Mouse (Mus musculus) subcutaneous adipose tissue, adult 2 months (tissue): ENCODE measurements around the gene Stpg3. TPM values are rescaled to one million over a fixed set of nuclear protein-coding genes. Genes with fewer than 3 reads are reported as not detected.

Experiments used
- polyA plus RNA-seq: library from polyadenylated mRNA; depleted of rRNA; stranded (reverse); fragments of >200 nt; gene quantifications from 2 replicates; pipeline ENCODE4 v1.2.3, GENCODE M21; 2012; ENCODE audit warnings: low replicate concordance; rRNA removed

Stpg3 gene
- not detected in 2 replicates for polyA plus RNA-seq

DNA sequence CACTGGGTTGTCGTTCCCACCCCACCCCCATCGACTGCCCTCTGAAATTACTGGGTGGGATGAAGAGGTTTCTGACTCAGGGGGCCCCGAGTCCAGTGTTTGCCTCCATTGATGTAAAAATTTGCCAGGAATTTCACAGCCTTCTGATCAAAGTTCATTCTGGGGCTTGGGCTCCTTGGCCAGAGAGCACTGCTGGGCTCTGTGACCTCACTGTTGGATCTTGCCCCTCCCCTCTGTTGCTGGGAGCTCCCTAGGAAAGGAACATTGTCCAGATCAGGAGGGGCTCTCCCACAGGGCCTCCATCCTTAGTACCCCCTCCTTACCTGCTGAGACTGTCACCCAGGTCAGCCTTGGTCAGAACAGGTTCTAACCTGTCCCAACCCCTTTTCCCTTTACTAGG lies at the start of gene Stpg3:
Stpg3 (minus strand) TSS at position 194 of the 400 bp plus-strand sequence.

DNA sequence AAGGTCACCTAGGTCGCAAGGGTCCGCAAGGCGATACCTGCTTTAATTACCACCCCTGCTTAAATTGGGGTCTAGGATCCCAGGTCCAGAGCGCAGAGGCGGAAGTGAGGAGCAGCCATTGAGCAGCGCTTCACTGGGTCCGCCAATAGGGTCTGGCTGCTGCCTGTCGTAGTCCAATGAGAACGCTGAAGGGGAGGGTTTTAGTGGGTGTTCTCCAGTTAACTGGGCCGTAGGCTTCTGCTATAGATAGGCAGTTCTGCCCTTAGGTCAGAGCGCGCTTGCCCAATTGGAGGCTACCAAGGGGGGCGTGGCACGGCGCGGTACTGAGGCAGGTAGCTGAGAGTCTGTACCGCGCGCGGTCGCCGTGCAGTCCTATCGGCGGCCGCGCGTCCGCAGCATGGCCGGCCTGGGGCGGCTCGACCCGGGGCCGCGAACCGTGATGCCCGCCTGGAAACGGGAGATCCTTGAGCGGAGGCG lies 47.9 kb upstream of the Stpg3 start, which contains the start of gene Tprn:
Tprn (plus strand) TSS at position 328 of the 477 bp plus-strand sequence.

DNA sequence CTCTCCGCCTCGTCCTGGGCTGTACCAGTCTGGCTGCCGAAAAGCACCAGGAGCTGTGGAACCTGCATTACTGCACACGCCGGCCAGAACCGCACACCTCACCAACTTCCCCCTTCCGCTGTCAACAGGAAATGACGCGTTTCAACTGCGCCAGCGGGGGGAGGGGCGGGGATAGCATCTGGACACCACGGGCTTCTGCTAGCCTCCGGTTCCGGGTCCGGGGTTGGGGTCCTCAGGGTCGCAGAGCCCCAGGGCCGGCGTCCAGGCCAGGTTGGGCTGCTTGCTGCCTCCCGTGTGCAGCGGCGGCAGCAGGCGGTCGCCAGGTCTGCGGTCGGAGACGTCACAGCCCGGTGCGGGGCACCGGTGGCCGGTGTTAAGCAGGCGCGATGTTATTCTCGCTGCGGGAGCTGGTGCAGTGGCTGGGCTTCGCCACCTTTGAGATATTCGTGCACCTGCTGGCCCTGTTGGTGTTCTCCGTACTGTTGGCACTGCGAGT lies 40.9 kb upstream of the Stpg3 start, which contains the start of gene Tmem203:
Tmem203 (plus strand) TSS at position 156 of the 496 bp plus-strand sequence.

DNA sequence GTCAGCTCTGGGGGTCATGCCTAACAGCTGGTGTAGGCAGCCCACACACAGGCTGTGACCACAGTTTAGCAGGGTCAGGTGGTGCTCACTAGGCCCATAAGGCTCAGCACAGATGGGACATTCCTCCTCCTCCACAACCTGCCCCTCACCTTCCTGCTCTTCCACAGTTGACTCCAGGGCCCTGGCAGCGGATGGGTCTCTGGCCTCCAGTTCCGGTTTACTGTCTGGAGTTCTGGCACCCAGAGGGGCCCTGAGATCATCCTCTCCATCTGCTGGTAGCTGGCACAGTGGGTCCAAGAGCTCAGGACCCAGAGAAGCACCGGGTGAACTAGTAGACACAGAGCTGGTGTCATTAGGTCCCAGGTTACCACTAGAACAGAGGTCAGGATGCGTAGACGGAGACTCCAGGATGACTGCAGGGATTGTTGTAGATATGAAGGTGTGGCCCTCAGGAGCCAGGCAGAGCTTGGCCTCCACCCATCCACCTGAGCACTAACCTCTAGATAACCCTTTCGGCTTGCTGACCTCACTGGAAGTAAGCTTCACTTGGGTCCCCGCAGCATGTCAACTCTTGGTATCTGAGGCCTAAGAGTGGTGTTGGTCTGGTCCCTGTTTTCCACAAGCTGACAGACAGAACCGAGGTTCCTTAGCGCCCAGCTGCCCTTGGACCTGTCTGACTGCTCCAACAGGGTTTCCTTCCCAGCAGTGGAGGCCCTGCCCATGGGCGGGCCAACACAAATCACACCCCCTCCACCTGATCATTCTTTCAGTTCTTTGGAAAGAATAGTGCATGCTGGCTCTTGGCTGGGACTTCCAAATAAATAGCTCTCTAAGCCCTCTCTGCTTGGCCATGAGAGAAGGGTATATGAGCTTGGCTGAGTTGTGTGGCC lies 32.0 kb upstream of the Stpg3 start, which contains the start of gene AL732309.1:
AL732309.1 (minus strand) TSS at position 681 of the 890 bp plus-strand sequence.

DNA sequence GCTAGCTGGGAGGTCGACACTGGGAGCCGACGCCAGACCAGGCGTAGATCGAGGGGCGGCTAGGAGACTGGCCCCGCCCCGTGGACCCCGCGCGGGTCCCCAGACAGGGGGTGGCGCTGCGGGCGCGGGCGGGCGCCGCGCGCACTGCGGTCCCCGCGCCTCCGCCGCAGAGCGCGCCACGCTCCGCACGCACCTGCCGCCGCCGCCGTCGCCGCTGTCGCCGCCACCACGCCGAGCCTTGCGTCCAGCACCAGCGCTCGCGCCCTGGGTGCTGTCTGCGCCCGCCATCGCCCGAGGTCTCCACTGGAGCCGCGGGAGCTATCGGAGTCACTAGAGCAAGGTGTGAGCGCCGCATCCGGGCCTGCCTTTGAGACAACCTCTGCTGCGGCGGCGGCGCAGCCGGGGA lies 27.7 kb upstream of the Stpg3 start, which contains the start of the genes Rnf208 and Cysrt1:
Rnf208 (plus strand) TSS at position 155 of the 406 bp plus-strand sequence.
Cysrt1 (minus strand) TSS at position 352 of the 406 bp plus-strand sequence.

DNA sequence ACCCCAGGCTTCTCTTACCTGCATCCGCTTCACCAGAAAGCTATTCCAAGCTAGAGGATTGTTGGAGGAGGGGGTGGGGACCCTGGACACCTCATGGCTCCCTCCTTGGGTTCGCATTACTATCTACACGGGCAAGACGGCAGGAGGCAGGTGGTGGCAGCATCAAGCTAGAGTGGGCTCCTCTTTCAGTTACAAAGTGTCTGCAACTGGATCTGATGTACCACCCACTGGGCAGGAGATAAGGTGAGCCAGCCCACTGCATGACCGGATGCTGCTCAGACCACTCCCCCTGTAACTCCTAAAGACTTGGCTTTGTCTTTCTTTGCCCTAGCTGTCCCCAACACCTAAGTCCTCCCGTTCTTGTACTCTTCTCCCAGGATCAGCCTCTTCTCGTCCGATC lies 22.2 kb upstream of the Stpg3 start, which contains the start of gene Rnf224:
Rnf224 (minus strand) TSS at position 174 of the 400 bp plus-strand sequence.

DNA sequence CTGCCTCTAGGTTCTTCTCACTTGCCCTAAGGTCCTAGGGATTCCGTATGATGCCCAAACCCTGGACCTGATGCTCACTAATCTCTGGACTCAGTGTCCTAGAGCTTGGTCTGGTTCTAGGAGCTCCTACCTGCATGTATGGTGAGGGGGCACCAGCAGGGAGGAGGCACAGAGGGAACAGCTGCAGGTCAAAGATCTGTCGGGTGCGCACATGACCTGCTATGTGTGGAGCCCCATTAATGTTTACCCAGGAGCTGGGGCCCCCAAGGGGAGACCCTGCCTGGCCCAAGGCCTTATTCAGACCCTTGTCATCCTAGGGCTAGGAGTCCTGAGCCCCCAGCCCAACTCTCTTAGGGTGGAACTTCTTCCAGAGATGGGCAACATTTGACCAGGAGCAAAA lies 19.6 kb upstream of the Stpg3 start, which contains the start of gene Slc34a3:
Slc34a3 (minus strand) TSS at position 315 of the 400 bp plus-strand sequence.

DNA sequence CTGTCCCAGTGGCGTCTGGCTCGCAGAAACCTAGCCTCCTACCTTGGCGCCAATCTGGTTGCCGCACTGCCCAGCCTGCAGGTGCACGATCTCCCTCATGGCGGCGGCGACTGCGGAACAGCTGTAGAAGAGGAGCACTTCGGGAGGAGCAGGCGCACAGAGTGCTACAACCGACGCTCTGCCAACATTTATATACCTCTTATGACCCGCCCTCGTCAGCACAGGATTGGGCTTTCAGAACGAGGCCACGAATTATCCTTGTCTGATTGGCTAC lies 10.0 kb upstream of the Stpg3 start, which contains the start of gene Tubb4b:
Tubb4b (minus strand) TSS at position 211 of the 274 bp plus-strand sequence.

DNA sequence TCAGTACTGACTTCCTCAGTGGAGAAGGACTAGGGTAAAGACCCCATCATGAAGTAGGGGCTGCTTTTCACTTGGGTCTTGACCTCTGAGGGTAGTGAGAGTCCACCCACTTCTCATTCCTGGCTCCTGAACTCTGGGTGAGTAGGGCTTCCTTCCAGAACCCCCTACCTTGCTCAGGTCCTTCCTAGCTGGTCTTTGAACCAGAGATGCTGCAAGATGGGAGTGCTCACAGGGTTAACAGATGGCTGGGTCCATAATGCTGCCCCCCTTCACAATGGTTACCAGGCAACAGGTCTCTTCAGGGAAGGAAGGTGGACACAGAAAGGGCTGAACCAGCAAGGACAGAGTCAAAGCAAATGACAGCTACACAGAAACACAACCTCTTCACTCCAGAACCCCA lies 4.0 kb upstream of the Stpg3 start, which contains the start of gene Fam166a:
Fam166a (plus strand) TSS at position 301 of the 400 bp plus-strand sequence.

DNA sequence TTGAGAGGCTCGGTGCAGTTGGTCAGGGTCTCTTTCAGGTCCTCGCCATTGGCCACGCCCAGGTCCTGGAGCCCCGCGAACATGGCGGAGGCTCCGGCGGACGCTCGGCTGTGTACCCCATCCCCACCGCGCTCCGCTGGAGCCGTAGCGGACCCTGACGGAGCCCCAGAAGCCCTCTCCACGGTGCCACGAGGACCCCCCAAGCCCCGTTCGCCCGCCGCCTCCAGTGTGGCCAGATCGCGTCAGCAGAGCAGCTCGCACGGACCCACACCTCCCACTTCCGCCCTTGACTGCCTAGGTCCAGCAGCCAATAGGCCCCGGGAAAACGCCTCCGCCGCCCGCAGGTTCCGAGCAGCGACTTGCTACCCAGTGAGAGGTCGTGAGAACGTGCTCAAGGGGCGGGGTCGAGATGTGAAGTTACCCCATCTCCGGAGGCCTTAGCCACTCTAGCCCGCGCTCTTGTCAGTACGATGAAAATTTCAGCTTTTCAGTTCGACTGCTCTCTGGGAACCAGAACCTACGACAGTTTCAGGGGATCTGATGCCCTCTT lies 3.2 kb downstream of the Stpg3 start, which contains the start of gene Nelfb:
Nelfb (minus strand) TSS at position 369 of the 550 bp plus-strand sequence.

DNA sequence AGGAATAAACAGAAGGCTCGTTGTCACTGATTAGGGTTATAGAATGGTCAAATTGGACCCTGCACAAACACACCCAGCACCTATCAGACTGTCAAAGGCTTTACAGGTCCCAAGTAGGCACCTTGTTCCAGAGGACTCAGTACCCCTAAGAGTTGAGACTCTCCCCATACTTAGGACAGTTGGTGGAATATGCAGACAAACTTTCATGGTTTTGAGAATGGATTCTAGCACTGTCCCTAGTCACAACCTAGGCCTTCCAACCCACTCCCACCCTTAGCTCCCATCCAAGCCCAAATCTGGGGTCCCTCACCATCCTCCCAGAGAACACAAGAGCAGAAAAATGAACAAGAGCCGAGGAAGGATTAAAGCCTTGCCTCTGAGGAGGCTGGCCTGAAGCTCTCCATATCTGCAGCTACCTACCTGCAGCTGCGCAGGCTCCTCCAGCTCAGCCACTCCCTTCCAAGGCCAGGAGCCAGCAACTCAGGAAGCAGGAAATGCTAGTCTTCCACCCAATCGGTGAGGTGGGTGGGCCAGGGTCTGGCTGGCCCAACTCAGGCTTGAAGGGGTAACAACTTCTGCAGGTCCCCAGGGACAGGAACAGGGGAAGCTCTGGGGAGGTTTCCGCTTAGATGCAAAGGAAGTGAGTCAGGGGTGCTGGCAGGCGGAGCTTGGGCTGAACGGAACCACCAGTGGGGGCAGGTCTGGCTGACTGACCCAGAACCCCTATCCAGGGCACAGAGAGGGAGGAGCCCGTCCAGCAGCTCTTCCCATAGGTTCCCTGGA lies 18.1 kb downstream of the Stpg3 start, which contains the start of gene Tor4a:
Tor4a (minus strand) TSS at position 715 of the 783 bp plus-strand sequence.

DNA sequence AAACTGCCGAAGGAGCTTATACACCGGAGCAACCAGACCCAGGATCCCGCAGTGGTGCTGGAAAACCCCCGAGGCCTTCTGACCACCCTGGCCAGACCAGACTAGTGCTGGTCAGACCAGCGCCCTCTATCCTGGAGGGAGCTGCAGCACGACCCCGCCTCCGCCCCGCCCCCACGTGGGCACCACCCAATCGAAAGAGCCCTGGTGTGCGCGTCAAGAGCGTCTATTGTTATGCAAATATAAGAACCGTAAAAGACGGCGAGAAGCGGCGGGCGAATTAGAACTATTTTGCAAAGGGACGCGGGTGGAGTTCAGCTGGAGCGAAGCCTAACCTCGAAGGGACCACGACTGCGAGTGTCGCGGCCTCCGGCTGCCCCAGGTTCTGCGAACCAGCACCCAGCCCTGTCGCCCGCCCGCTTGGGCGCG lies 33.9 kb downstream of the Stpg3 start, which contains the start of gene Nrarp:
Nrarp (plus strand) TSS at position 281 of the 426 bp plus-strand sequence.

Other genes with a start within 250 kb of the Stpg3 start
- gene Mrpl41, start 239.5 kb downstream of the Stpg3 start, polyA plus RNA-seq: 49.5 and 66.0 TPM in 2 replicates
- 27.3 and 34.7 TPM in 2 replicates for gene Pnpla7, start 238.6 kb downstream of the Stpg3 start, polyA plus RNA-seq
- gene Nsmf, start 160.3 kb downstream of the Stpg3 start, polyA plus RNA-seq: 128 and 234 TPM in 2 replicates
- gene Entpd8, start 134.3 kb downstream of the Stpg3 start, polyA plus RNA-seq: 0.13 and 3.8 TPM in 2 replicates
- gene Noxa1, start 119.5 kb downstream of the Stpg3 start, polyA plus RNA-seq: 0.11 and 7.3 TPM in 2 replicates
- 16.7 and 31.4 TPM in 2 replicates for gene Nrarp, start 33.9 kb downstream of the Stpg3 start, polyA plus RNA-seq
- 17.9 and 43.8 TPM in 2 replicates for gene Tor4a, start 17.8 kb downstream of the Stpg3 start, polyA plus RNA-seq
- gene Nelfb, start 3.1 kb downstream of the Stpg3 start, polyA plus RNA-seq: 75.1 and 111 TPM in 2 replicates
- gene Fam166a, start 4.1 kb upstream of the Stpg3 start, polyA plus RNA-seq: 0.10 and 0.34 TPM in 2 replicates
- gene Tubb4b, start 10.1 kb upstream of the Stpg3 start, polyA plus RNA-seq: 485 and 490 TPM in 2 replicates
- not detected in 2 replicates for gene Slc34a3, start 19.7 kb upstream of the Stpg3 start, polyA plus RNA-seq
- 0.10 TPM in 1 of 2 replicates, not detected in the other for gene Rnf224, start 22.1 kb upstream of the Stpg3 start, polyA plus RNA-seq
- gene Rnf208, start 27.6 kb upstream of the Stpg3 start, polyA plus RNA-seq: 1.3 and 10.6 TPM in 2 replicates
- 0.68 TPM in 1 of 2 replicates, not detected in the other for gene Cysrt1, start 27.8 kb upstream of the Stpg3 start, polyA plus RNA-seq
- 15.6 and 27.5 TPM in 2 replicates for gene AL732309.1, start 32.2 kb upstream of the Stpg3 start, polyA plus RNA-seq
- 57.1 and 66.0 TPM in 2 replicates for gene Tmem203, start 40.8 kb upstream of the Stpg3 start, polyA plus RNA-seq
- gene Tprn, start 48.0 kb upstream of the Stpg3 start, polyA plus RNA-seq: 11.4 and 33.2 TPM in 2 replicates
- gene Ssna1, start 57.8 kb upstream of the Stpg3 start, polyA plus RNA-seq: 49.0 and 70.1 TPM in 2 replicates
- 155 and 178 TPM in 2 replicates for gene Anapc2, start 57.8 kb upstream of the Stpg3 start, polyA plus RNA-seq
- not detected in 2 replicates for gene Tmem210, start 73.5 kb upstream of the Stpg3 start, polyA plus RNA-seq
- gene Lrrc26, start 75.3 kb upstream of the Stpg3 start, polyA plus RNA-seq: 0.13 and 4.6 TPM in 2 replicates
- 0.09 and 0.18 TPM in 2 replicates for gene Grin1, start 104.5 kb upstream of the Stpg3 start, polyA plus RNA-seq
- 16.3 and 40.9 TPM in 2 replicates for gene Man1b1, start 117.7 kb upstream of the Stpg3 start, polyA plus RNA-seq
- 61.1 and 76.0 TPM in 2 replicates for gene Dpp7, start 141.7 kb upstream of the Stpg3 start, polyA plus RNA-seq
- 24.0 and 65.2 TPM in 2 replicates for gene Uap1l1, start 151.0 kb upstream of the Stpg3 start, polyA plus RNA-seq
- gene Sapcd2, start 157.7 kb upstream of the Stpg3 start, polyA plus RNA-seq: 0.57 and 7.9 TPM in 2 replicates
- 78.1 and 108 TPM in 2 replicates for gene Entpd2, start 181.2 kb upstream of the Stpg3 start, polyA plus RNA-seq
- 272 and 300 TPM in 2 replicates for gene Npdc1, start 184.7 kb upstream of the Stpg3 start, polyA plus RNA-seq
- 0.62 and 0.96 TPM in 2 replicates for gene Fut7, start 208.6 kb upstream of the Stpg3 start, polyA plus RNA-seq
- gene Abca2, start 214.1 kb upstream of the Stpg3 start, polyA plus RNA-seq: 41.7 and 62.8 TPM in 2 replicates
- 1.8 and 3.2 TPM in 2 replicates for gene Clic3, start 242.2 kb upstream of the Stpg3 start, polyA plus RNA-seq
- gene Paxx, start 246.5 kb upstream of the Stpg3 start, polyA plus RNA-seq: 79.2 and 84.7 TPM in 2 replicates